Mouse (Mus musculus): ENCODE data around the gene AI481877. TPM values are rescaled to one million over a fixed set of nuclear protein-coding genes. Genes with fewer than 3 reads are reported as not detected.

The AI481877 gene
- polyA plus RNA-seq, 1 experiment, result 1.0 TPM

DNA sequence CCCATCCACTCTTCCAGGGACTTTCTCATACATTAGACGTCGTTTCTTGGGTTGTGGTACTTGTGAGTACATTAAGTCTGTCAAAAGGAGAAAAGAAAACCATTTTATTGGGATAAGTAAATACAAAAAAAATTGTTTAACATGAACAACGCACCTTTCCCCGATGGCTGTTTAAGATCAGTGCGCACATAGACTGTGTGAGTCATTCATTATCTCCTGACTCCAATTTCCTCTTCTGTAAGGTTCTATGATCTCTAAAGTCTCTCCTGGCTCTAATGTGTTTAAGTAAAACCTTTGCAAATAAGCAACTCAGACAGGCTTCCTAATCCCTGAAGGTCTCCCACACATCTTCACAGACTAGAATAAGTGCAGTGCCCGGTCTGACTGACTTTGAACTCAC, 94.9 kb downstream of the AI481877 start:
- Histone ChIP-seq H3K4me3 (ENCODE audit: low read depth, low read length) (no peak overlapping the region), H3K4me1 (ENCODE audit: control insufficient read depth, insufficient read depth, low read length) (peaks cover 1% of the 10 kb centered on the region), H3K27ac (ENCODE audit: insufficient read depth, low read length) (no peak overlapping the region), H3K27me3 (ENCODE audit: control insufficient read depth, insufficient read depth, low read length, poor library complexity, severe bottlenecking) (no peaks in the 10 kb centered on the region), H3K9ac (ENCODE audit: low read depth, poor library complexity, severe bottlenecking) (no peak overlapping the region), H3K9me3 (replicated peaks; ENCODE audit: control insufficient read depth, insufficient read depth, low read length, poor library complexity, severe bottlenecking) (no peaks in the 10 kb centered on the region), H3K36me3 (ENCODE audit: control insufficient read depth, insufficient read depth, low read length, poor library complexity, severe bottlenecking) (no peaks in the 10 kb centered on the region)
- TF ChIP-seq POLR2A (IDR thresholded peaks at IDR 0.05; ENCODE audit: insufficient read depth, low read length) (no peak), CTCF (IDR thresholded peaks at IDR 0.05; ENCODE audit: low read depth, low read length) (no peak), EP300 (IDR thresholded peaks at IDR 0.05; ENCODE audit: insufficient read depth, low read depth, low read length) (no peak)

DNA sequence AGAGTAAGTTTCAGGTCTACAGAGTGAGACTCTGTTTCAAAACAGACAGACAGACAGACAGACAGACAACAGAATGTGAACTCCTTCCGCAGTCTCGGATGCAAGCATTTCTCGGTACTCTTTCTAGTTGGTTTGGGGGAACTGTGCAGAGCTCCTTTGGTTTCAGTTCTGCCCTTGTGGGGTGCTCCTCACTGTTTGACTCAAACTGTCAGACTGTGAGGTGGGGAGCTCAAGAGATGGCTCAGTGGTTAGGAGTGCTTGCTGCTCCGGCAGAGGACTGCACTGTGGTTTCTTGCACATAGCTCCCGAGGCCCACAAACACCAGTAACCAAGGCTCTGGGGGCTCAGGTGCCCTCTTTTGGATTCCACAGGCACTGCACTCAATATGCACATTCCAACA, 95.7 kb downstream of the AI481877 start:
- TF ChIP-seq CTCF (IDR thresholded peaks at IDR 0.05; ENCODE audit: low read depth, low read length), result no peak
- TF ChIP-seq EP300 (IDR thresholded peaks at IDR 0.05; ENCODE audit: insufficient read depth, low read depth, low read length), result no peak
- TF ChIP-seq POLR2A (IDR thresholded peaks at IDR 0.05; ENCODE audit: insufficient read depth, low read length), result no peak
- H3K4me3 ChIP-seq (ENCODE audit: low read depth, low read length), result no peak overlapping the region
- no peaks in the 10 kb centered on the region for H3K36me3 ChIP-seq (ENCODE audit: control insufficient read depth, insufficient read depth, low read length, poor library complexity, severe bottlenecking)
- H3K9me3 ChIP-seq (replicated peaks; ENCODE audit: control insufficient read depth, insufficient read depth, low read length, poor library complexity, severe bottlenecking), result no peaks in the 10 kb centered on the region
- no peak overlapping the region for H3K27ac ChIP-seq (ENCODE audit: insufficient read depth, low read length)
- no peaks in the 10 kb centered on the region for H3K27me3 ChIP-seq (ENCODE audit: control insufficient read depth, insufficient read depth, low read length, poor library complexity, severe bottlenecking)
- no peak overlapping the region for H3K9ac ChIP-seq (ENCODE audit: low read depth, poor library complexity, severe bottlenecking)
- no peaks in the 10 kb centered on the region for H3K4me1 ChIP-seq (ENCODE audit: control insufficient read depth, insufficient read depth, low read length)

DNA sequence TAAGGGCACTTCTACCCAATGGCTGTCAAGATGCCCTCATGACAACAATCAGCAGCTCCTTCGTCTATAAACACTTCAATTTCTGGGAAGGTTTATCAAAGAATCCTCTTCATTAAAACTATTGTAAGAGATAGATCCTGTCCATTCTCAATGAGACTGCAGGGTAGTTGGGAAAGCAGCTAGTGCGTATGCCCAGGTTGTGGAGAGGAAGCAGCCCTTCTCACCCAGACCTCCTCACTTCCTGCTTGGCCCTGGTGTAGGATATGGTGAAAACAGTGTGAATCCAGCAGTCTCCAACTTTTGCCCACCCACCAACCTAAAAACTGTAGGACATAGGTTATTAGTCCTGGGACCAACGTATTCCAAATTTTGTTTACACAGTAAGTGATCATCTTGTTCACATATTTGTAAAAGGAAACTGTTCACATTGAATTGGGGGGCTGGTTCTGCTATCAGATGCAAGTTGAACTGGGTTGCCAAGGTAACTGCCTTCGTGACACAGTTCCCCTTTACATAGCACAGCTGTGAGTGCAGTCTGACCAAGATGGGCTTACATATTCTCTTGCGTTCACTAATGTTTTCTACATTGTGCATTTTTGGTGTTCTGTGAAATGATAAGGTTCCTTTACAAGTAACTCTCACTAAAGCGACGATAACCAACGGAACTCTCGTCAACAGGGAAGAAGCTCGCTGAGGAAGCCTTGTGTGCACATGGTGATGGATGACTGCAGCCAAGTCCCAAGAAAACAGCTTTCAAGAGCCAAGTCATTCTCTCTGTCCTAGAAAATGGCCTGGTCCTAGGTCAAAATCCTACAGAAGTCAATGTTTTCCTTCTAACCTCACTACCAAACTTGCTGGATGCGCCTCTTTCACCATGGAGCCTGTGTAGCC, 98.1 kb downstream of the AI481877 start:
- Histone ChIP-seq H3K4me3 (ENCODE audit: low read depth, low read length) (no peak overlapping the region), H3K27ac (ENCODE audit: insufficient read depth, low read length) (no peak overlapping the region), H3K4me1 (ENCODE audit: control insufficient read depth, insufficient read depth, low read length) (no peaks in the 10 kb centered on the region), H3K9ac (ENCODE audit: low read depth, poor library complexity, severe bottlenecking) (no peak overlapping the region), H3K9me3 (replicated peaks; ENCODE audit: control insufficient read depth, insufficient read depth, low read length, poor library complexity, severe bottlenecking) (no peaks in the 10 kb centered on the region), H3K27me3 (ENCODE audit: control insufficient read depth, insufficient read depth, low read length, poor library complexity, severe bottlenecking) (no peaks in the 10 kb centered on the region), H3K36me3 (ENCODE audit: control insufficient read depth, insufficient read depth, low read length, poor library complexity, severe bottlenecking) (no peaks in the 10 kb centered on the region)
- no peak for TF ChIP-seq EP300 (IDR thresholded peaks at IDR 0.05; ENCODE audit: insufficient read depth, low read depth, low read length)
- no peak for TF ChIP-seq POLR2A (IDR thresholded peaks at IDR 0.05; ENCODE audit: insufficient read depth, low read length)
- TF ChIP-seq CTCF (IDR thresholded peaks at IDR 0.05; ENCODE audit: low read depth, low read length), result no peak

DNA sequence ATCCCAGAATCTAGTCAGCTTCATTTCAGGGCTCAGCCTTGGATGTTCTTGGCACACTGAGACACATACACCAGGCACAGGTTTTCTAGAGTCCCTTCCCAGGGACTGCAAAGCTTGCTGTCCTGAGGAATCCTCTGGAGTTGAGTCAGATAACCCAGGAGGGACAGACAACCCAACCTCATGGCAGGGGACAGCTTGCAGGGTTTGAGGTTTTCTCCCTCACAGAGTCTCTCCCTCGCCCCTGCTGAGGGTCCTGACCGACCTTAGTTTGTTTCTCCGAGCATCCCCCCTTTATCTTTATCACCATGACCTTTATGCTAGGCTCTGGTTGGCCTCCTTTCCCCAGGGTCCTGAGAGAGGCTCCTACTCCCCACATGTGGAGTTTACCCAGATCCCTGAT, 101.3 kb downstream of the AI481877 start:
- no peaks in the 10 kb centered on the region for H3K4me1 ChIP-seq (ENCODE audit: control insufficient read depth, insufficient read depth, low read length)
- no peak overlapping the region for H3K4me3 ChIP-seq (ENCODE audit: low read depth, low read length)
- H3K36me3 ChIP-seq (ENCODE audit: control insufficient read depth, insufficient read depth, low read length, poor library complexity, severe bottlenecking), result no peaks in the 10 kb centered on the region
- H3K9me3 ChIP-seq (replicated peaks; ENCODE audit: control insufficient read depth, insufficient read depth, low read length, poor library complexity, severe bottlenecking), result peaks cover 14% of the 10 kb centered on the region
- no peak for TF ChIP-seq EP300 (IDR thresholded peaks at IDR 0.05; ENCODE audit: insufficient read depth, low read depth, low read length)
- no peak for TF ChIP-seq POLR2A (IDR thresholded peaks at IDR 0.05; ENCODE audit: insufficient read depth, low read length)
- no peak for TF ChIP-seq CTCF (IDR thresholded peaks at IDR 0.05; ENCODE audit: low read depth, low read length)
- H3K27ac ChIP-seq (ENCODE audit: insufficient read depth, low read length), result no peak overlapping the region
- H3K9ac ChIP-seq (ENCODE audit: low read depth, poor library complexity, severe bottlenecking), result no peak overlapping the region
- no peaks in the 10 kb centered on the region for H3K27me3 ChIP-seq (ENCODE audit: control insufficient read depth, insufficient read depth, low read length, poor library complexity, severe bottlenecking)

GRCm38 (mm10) chr4:59036490-59037127, 102.2 kb downstream of the AI481877 start:
- no peak overlapping the region for H3K9ac ChIP-seq (ENCODE audit: low read depth, poor library complexity, severe bottlenecking)

More at GRCm38 (mm10) chr4:59036490-59037127, 102.2 kb downstream of the AI481877 start:
- peaks cover 14% of the 10 kb centered on the region for H3K9me3 ChIP-seq (replicated peaks; ENCODE audit: control insufficient read depth, insufficient read depth, low read length, poor library complexity, severe bottlenecking)
- TF ChIP-seq POLR2A (IDR thresholded peaks at IDR 0.05; ENCODE audit: insufficient read depth, low read length) (no peak), CTCF (IDR thresholded peaks at IDR 0.05; ENCODE audit: low read depth, low read length) (peak; percentile 56), EP300 (IDR thresholded peaks at IDR 0.05; ENCODE audit: insufficient read depth, low read depth, low read length) (no peak)
- no peaks in the 10 kb centered on the region for H3K36me3 ChIP-seq (ENCODE audit: control insufficient read depth, insufficient read depth, low read length, poor library complexity, severe bottlenecking)
- no peak overlapping the region for H3K4me3 ChIP-seq (ENCODE audit: low read depth, low read length)
- H3K27me3 ChIP-seq (ENCODE audit: control insufficient read depth, insufficient read depth, low read length, poor library complexity, severe bottlenecking), result no peaks in the 10 kb centered on the region
- H3K4me1 ChIP-seq (ENCODE audit: control insufficient read depth, insufficient read depth, low read length), result no peaks in the 10 kb centered on the region
- no peak overlapping the region for H3K27ac ChIP-seq (ENCODE audit: insufficient read depth, low read length)
